Mouse (Mus musculus) bone marrow macrophage, adult 2 months (primary cell): ENCODE results near the gene Mboat2.

Source experiments
- CTCF ChIP-seq: IDR thresholded peaks from 2 replicates; pipeline ENCODE4 v1.5.1; 2012; ENCODE audit warnings: low read depth, mild to moderate bottlenecking, low read length, moderate library complexity
- POLR2A ChIP-seq: IDR thresholded peaks from 2 replicates; pipeline ENCODE4 v1.6.1; 2012; ENCODE audit warnings: mild to moderate bottlenecking, low read depth, low read length, borderline replicate concordance

DNA sequence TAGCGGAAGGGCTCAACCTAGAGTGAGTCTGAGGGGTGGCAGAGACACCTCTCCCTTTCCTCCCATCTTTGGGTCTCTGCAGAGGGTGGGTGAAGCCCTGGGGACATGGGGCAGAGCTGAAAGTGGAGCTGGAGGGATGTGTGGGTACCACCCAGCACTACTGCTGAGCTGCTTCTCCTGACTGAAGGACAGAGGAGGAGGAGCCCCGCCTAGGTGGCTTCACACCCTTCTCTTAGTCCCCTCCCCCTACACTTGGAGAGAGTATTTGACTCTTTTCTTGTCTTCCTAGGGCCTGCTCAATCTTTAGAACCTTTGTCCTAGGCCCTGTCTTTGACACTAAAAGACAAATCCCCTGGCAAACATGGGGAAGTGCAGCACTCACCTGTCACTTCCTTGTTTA, 7.3 kb downstream of the Mboat2 start:
- TF ChIP-seq CTCF (no peak), POLR2A (no peak)
